Mouse (Mus musculus): ENCODE measurements at regions not wholly inside any gene's neighbourhood (a gene's known extent, or its start where the extent isn't known, plus 50 kb on each side); places are given as distances from the start of the nearest gene placed in this dataset.

- Histone ChIP-seq H3K4me1 (peaks cover 13% of the 10 kb centered on the region), H3K4me3 (no peak overlapping the region), H3K27ac (replicated peaks) (0 out of 2 replicates have a peak overlapping the region, but pooled peaks have one; percentile 49), H3K36me3 (no peaks in the 10 kb centered on the region), H3K27me3 (ENCODE audit: low read depth, poor library complexity, severe bottlenecking) (0 out of 2 replicates have a peak, but pooled peaks cover 4% of the 10 kb centered on the region), H3K9me3 (replicated peaks) (no peaks in the 10 kb centered on the region)
- no peak for DNase-seq (ENCODE audit: low spot score)
- WGBS: 7% methylated on average over 6 of the region's 6 CpGs
Measured at GRCm38 (mm10) chr9:49848943-49849342, 50.2 kb upstream of the Ncam1 start.

Data from midbrain, embryonic 10.5 days (tissue).